Mouse (Mus musculus): ENCODE data around the gene Vps36. TPM values are rescaled to one million over a fixed set of nuclear protein-coding genes. Genes with fewer than 3 reads are reported as not detected.

The Vps36 gene
- polyA plus RNA-seq, 1 experiment from 2014 or later = 37.9 TPM

DNA sequence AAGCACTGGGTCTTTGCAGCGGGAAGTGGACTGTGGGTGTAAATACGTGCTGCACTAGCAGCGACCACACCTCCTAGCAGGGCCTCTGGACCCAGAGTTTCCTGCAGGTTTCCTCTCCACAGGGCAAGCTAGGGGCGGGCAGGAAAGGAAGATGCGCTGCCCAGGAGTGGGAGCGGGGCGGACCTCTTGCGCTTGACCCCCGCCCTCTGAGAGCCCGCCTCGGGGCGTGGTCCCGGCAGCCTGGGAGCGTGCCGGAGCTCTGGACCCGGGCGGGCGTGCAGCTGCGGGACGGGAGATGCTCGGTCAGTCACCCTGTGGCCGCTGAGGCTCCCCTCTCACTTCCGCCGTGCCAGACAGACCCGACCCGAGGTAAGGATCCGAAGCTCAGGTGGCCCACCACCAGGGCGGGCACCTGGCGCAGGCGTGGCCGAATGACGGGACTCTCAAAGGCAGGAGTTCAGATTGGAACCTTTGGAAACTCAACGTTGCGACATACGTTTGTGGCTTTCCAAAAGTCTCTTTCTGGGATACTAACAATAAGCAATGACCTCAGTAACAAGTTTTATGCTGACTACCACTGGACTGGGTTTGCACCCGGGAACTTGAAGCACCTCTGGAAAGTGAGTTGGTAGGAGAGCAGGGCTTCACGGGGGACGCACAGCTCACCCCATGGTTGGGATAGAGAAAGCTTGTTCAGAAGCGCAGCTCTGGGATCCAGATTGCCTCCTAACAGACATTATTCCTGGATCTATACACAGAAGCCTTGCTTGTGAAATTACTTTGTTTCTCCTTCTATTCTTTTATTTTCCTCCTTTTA, 34.7 kb downstream of the Vps36 start, which contains the start of gene Thsd1:
Gene Thsd1, plus strand, starts transcription at position 253 of the 817 bp plus-strand sequence.
- Histone ChIP-seq H3K4me2 (replicated peaks) (peak within 1 kb of the TSS; percentile 95), H3K4me3 (peak within 1 kb of the TSS; percentile 61), H3K9ac (peak within 1 kb of the TSS; percentile 72), H3K36me3 (peaks cover 13% of the 10 kb centered on the region), H3K4me1 (0 out of 2 replicates have a peak, but pooled peaks cover 5% of the 10 kb centered on the region), H3K27ac (no peak within 1 kb of the TSS), H3K9me3 (no peaks in the 10 kb centered on the region), H3K27me3 (peaks cover 28% of the 10 kb centered on the region)
- peak; percentile 78 for ATAC-seq (ENCODE audit: low FRiP score, low read depth)
- WGBS = under 1% methylated on average over 39 of the region's 39 CpGs

DNA sequence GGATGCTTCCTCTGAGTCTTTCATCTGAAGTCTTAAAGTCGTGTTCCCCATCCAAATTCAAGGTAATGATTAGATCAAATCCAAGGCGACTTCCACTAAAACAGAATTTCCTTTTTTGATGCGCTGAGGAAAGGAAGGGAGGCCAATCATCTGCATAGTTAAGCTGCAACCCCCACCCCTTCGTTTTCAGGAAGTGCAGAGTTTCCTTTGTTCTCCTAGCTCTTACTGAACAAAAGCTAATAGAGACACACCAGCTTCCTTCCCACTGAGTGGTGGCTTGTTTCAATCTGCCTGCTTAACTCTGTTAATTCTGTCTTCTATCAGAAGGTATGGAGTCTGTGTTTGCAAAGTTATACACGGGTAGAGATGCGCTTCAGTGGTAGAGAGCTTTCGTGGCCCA, 36.0 kb downstream of the Vps36 start:
- no peak overlapping the region for H3K9ac ChIP-seq
- no peak overlapping the region; the same call in 1 of the 2 replicates for H3K4me2 ChIP-seq (replicated peaks)
- 50% methylated on average over 7 of the region's 7 CpGs for WGBS
- H3K4me3 ChIP-seq = no peak overlapping the region
- H3K9me3 ChIP-seq = no peaks in the 10 kb centered on the region
- H3K36me3 ChIP-seq = peaks cover 1% of the 10 kb centered on the region; the same call in 1 of the 2 replicates
- H3K27me3 ChIP-seq = peaks cover 28% of the 10 kb centered on the region
- no peak overlapping the region for H3K27ac ChIP-seq
- H3K4me1 ChIP-seq = 0 out of 2 replicates have a peak, but pooled peaks cover 5% of the 10 kb centered on the region
- no peak for ATAC-seq (ENCODE audit: low FRiP score, low read depth)

DNA sequence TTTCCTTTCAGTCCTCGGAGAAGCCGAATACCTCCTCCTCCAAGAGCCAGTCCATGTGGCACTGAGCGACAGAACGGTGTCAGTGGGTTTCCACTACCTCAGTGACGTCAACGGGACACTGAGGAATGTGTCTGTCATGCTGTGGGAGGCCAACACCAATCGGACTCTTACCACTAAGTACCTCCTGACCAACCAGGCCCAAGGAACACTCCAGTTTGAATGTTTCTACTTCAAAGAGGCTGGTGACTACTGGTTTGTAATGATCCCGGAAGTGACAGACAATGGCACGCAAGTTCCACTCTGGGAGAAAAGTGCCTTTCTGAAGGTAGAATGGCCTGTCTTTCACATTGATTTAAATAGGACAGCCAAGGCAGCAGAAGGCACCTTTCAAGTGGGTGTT, 50.4 kb downstream of the Vps36 start:
- WGBS = 84% methylated on average over 9 of the region's 9 CpGs
- no peak overlapping the region for H3K4me2 ChIP-seq (replicated peaks)

DNA sequence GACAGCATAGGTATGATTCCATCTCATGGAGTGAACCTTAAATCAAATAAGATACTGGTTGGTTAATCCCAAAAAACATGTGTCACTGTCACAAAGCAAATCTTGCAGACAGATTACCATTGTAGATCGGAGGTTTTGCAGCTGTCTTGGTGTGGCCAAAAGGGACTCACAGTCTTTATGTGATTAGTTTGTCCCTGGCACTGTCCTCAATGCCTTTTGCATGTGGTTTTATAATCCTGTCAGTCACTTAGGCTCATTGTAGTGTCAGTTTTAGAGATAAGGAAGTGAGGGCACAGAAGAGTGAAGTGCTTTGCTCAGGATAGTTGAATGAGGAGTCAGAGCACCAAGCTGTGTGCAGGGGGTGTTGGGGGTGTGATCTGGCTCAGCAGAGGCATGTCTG, 53.1 kb downstream of the Vps36 start:
- no peak overlapping the region for H3K4me3 ChIP-seq
- 60% methylated on average over 1 of the region's 1 CpGs for WGBS

More for the DNA sequence above, 50.4 kb downstream of the Vps36 start:
- peaks cover 1% of the 10 kb centered on the region; the same call in 1 of the 2 replicates for H3K4me1 ChIP-seq
- H3K27ac ChIP-seq = no peak overlapping the region
- no peak overlapping the region for H3K4me3 ChIP-seq
- H3K36me3 ChIP-seq = no peaks in the 10 kb centered on the region
- H3K27me3 ChIP-seq = no peaks in the 10 kb centered on the region
- no peak for ATAC-seq (ENCODE audit: low FRiP score, low read depth)
- no peak overlapping the region for H3K9ac ChIP-seq
- no peaks in the 10 kb centered on the region for H3K9me3 ChIP-seq

DNA sequence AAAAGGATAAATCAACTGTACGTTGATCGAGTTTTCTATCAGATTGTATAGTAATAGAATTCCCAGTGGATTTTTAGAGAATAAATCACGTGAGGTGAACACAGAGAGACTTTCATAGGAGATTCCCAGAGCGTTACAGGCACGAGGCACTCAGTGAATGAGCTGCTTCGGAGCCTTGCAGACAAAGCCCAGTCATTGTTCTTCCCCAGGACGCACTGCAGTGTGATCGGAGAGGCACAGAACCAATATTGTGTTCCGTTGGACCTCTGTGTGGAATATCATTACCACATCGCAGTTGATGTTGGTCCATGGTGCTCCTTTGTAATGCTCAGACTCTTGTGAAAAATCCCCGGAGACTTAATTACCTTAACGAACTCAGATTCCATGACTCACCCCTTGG, 55.3 kb downstream of the Vps36 start:
- 80% methylated on average over 12 of the region's 12 CpGs for WGBS
- H3K4me3 ChIP-seq = no peak overlapping the region
- no peaks in the 10 kb centered on the region for H3K27me3 ChIP-seq
- H3K9me3 ChIP-seq = no peaks in the 10 kb centered on the region
- no peak for ATAC-seq (ENCODE audit: low FRiP score, low read depth)
- H3K27ac ChIP-seq = no peak overlapping the region
- no peak overlapping the region for H3K4me2 ChIP-seq (replicated peaks)
- peaks cover 4% of the 10 kb centered on the region; the same call in 1 of the 2 replicates for H3K4me1 ChIP-seq
- H3K36me3 ChIP-seq = no peaks in the 10 kb centered on the region
- no peak overlapping the region for H3K9ac ChIP-seq

More for the DNA sequence above, 53.1 kb downstream of the Vps36 start:
- no peak overlapping the region for H3K27ac ChIP-seq
- ATAC-seq (ENCODE audit: low FRiP score, low read depth) = no peak
- peaks cover 4% of the 10 kb centered on the region; the same call in 1 of the 2 replicates for H3K4me1 ChIP-seq
- H3K36me3 ChIP-seq = no peaks in the 10 kb centered on the region
- H3K9ac ChIP-seq = no peak overlapping the region
- no peaks in the 10 kb centered on the region for H3K27me3 ChIP-seq
- no peaks in the 10 kb centered on the region for H3K9me3 ChIP-seq
- H3K4me2 ChIP-seq (replicated peaks) = no peak overlapping the region

DNA sequence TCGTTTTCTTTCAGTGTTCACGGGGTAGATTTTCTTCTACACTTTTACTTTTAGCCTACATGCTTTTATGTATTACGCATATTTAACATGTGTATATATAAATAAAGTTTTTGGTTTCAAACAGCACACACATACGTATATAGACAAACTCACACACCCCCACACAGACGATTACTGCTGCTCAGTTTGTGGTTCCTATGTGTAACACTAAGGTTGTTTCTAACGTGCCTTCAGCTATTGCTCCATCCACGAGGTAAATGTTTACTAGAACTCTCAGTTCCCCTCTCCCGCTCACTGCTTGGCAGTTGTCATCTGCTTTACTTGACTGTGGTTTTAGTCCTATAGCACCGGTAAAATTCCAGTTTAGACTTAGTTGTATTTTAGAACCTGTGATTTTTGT, 56.5 kb downstream of the Vps36 start:
- H3K27me3 ChIP-seq = no peaks in the 10 kb centered on the region
- 76% methylated on average over 9 of the region's 9 CpGs for WGBS
- H3K4me1 ChIP-seq = peaks cover 4% of the 10 kb centered on the region; the same call in 1 of the 2 replicates
- no peak overlapping the region for H3K4me2 ChIP-seq (replicated peaks)
- H3K27ac ChIP-seq = no peak overlapping the region
- H3K36me3 ChIP-seq = no peaks in the 10 kb centered on the region
- H3K9ac ChIP-seq = no peak overlapping the region
- H3K9me3 ChIP-seq = no peaks in the 10 kb centered on the region
- ATAC-seq (ENCODE audit: low FRiP score, low read depth) = no peak
- H3K4me3 ChIP-seq = no peak overlapping the region

DNA sequence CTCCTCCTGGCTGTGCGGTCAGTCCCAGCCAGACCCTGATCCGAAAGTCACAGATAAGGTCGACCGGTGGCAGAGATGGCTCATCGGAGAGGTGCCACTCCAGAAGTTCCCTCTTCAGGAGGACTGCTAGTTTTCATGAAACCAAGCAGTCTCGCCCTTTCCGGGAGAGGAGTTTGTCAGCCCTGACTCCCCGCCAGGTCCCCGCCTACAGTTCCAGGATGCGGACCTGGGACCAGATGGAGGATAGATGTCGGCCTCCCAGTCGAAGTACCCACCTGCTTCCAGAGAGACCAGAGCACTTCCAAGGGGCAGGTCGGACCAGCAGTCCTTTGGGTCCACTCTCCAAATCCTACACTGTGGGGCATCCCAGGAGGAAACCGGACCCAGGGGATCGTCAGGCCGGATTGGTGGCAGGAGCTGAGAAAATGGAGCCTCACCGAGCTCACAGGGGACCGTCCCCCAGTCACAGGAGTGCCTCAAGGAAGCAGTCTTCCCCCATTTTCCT, 66.4 kb downstream of the Vps36 start:
- H3K27ac ChIP-seq = no peak overlapping the region
- WGBS = 83% methylated on average over 18 of the region's 18 CpGs
- no peak overlapping the region for H3K4me3 ChIP-seq
- H3K9me3 ChIP-seq = peaks cover 5% of the 10 kb centered on the region; the same call in 1 of the 2 replicates
- ATAC-seq (ENCODE audit: low FRiP score, low read depth) = no peak
- H3K4me2 ChIP-seq (replicated peaks) = no peak overlapping the region
- no peaks in the 10 kb centered on the region for H3K27me3 ChIP-seq
- no peaks in the 10 kb centered on the region for H3K4me1 ChIP-seq
- peaks cover 7% of the 10 kb centered on the region; the same call in 1 of the 2 replicates for H3K36me3 ChIP-seq
- no peak overlapping the region for H3K9ac ChIP-seq

DNA sequence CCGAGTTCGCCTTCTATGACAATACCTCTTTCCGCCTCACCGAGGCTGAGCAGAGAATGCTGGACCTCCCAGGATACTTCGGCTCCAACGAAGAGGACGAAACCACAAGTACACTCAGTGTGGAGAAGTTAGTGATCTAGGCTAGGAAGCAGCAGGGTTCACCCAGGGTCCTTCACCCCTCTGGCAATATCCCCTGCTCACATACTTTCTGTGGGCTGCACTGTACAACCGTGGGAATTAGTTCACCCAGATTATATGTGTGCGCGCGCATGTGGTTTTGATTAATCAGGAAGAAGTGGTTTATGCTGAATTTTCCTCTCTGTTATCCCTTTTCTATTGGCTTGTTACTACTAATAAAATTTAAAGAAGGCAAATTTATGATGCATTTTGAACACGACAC, 66.9 kb downstream of the Vps36 start:
- WGBS = 72% methylated on average over 12 of the region's 12 CpGs
- no peak for ATAC-seq (ENCODE audit: low FRiP score, low read depth)
- peaks cover 7% of the 10 kb centered on the region; the same call in 1 of the 2 replicates for H3K36me3 ChIP-seq
- H3K9ac ChIP-seq = no peak overlapping the region
- no peak overlapping the region for H3K27ac ChIP-seq
- peaks cover 2% of the 10 kb centered on the region; the same call in 1 of the 2 replicates for H3K9me3 ChIP-seq
- H3K27me3 ChIP-seq = no peaks in the 10 kb centered on the region
- H3K4me3 ChIP-seq = no peak overlapping the region
- H3K4me2 ChIP-seq (replicated peaks) = no peak overlapping the region
- peaks cover 2% of the 10 kb centered on the region; the same call in 1 of the 2 replicates for H3K4me1 ChIP-seq

DNA sequence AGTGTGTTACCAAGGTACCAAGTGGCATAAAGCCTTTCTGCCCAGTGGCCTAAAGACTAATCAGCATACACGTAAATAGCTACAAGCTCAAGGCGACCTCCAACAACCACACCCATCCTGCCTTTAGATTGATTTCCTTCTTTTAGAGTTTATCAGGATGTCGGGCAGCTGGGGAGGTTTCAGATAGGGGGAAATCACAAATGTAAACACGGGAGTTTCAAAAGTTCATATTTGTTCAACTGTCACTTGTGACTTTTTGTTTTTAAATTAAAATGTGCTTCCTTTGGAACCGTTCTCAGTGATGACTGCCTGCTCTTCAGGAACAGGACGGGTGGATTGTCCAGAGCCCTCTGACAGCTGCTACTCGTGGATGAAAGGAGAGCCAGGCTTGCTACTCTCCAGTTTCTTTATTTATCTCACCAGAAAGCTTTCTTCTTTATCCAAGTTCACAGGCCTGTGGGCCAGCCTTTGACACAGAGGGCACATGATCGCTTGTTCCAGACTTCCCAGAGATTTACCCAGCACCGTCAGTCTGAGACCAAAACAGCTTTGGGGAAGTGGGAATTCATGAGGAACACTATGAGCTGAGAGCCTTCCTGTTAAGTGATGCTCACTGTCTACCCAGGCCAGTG, 67.6 kb downstream of the Vps36 start:
- no peak for ATAC-seq (ENCODE audit: low FRiP score, low read depth)
- H3K9ac ChIP-seq = no peak overlapping the region
- H3K27ac ChIP-seq = no peak overlapping the region
- peaks cover 7% of the 10 kb centered on the region; the same call in 1 of the 2 replicates for H3K36me3 ChIP-seq
- H3K4me3 ChIP-seq = no peak overlapping the region
- peaks cover 6% of the 10 kb centered on the region; the same call in 1 of the 2 replicates for H3K4me1 ChIP-seq
- no peak overlapping the region for H3K4me2 ChIP-seq (replicated peaks)
- 55% methylated on average over 9 of the region's 9 CpGs for WGBS
- H3K27me3 ChIP-seq = no peaks in the 10 kb centered on the region
- no peaks in the 10 kb centered on the region for H3K9me3 ChIP-seq

DNA sequence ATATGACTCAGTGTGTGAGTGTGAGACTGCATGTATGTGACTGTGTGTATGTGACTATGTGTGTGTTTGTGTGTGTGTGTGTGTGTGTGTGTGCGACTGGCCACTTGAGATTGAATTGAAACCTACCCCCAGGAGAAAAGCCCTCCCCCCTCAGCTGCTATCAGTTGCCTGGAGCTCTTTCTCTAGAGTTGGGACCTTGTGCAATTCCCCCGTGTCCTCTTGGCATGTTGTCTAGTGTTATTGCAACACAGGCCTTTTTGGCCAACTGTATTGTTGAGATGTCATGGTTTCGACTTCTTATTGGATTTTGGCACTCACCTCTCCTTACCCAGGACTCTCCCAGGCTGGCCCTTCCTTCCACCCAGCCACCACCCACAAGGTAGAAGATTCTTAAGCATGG, 69.7 kb downstream of the Vps36 start:
- Histone ChIP-seq H3K27me3 (no peaks in the 10 kb centered on the region), H3K4me2 (replicated peaks) (no peak overlapping the region), H3K4me3 (no peak overlapping the region), H3K36me3 (peaks cover 7% of the 10 kb centered on the region; the same call in 1 of the 2 replicates), H3K9ac (no peak overlapping the region), H3K27ac (no peak overlapping the region), H3K9me3 (no peaks in the 10 kb centered on the region), H3K4me1 (peaks cover 6% of the 10 kb centered on the region; the same call in 1 of the 2 replicates)
- ATAC-seq (ENCODE audit: low FRiP score, low read depth) = no peak
- 87% methylated on average over 3 of the region's 3 CpGs for WGBS

DNA sequence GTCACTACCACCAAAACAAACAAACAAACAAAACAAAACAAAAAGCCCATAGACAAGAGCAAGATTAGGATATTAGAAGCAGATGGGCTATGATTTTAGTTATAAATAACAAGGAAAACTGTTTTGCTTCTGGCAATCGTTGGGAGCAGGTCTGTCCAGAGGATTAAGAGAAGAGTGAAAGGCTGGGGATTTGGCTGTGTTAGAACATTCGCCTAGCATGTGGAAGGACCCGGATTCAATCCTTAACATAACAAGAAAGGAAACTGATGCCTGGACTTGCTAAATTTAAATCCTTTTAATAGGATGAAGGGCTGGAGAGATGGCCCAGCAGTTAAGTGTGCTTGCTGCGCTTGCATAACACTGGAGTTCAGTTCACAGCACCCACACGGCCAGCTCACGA, 71.7 kb downstream of the Vps36 start:
- Histone ChIP-seq H3K9me3 (no peaks in the 10 kb centered on the region), H3K36me3 (no peaks in the 10 kb centered on the region; the same call in 1 of the 2 replicates), H3K9ac (no peak overlapping the region), H3K27ac (peak overlapping the region; percentile 52; the same call in 1 of the 2 replicates), H3K4me3 (no peak overlapping the region), H3K4me2 (replicated peaks) (no peak overlapping the region), H3K27me3 (no peaks in the 10 kb centered on the region), H3K4me1 (peaks cover 6% of the 10 kb centered on the region; the same call in 1 of the 2 replicates)
- WGBS = 78% methylated on average over 6 of the region's 6 CpGs
- no peak for ATAC-seq (ENCODE audit: low FRiP score, low read depth)

DNA sequence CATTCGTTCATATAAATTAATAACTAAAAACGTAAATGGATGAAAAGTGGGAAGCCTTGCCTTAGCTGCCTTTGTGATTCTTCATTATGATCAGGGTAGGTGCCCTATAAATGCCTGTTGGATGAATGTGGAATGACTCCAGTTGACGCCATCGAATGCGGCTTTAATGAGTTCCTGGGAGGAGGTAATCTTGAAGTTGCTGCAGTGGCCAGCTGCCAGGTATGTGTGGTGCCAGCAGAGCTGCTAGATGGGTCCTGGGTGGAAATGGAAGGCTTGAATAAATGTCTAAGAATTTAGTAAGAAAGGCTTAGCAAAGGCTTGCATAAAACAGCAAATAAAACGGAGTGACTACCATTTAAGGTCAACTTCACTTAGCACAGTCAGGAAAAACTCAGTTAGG, 72.2 kb downstream of the Vps36 start:
- Histone ChIP-seq H3K36me3 (no peaks in the 10 kb centered on the region), H3K9me3 (no peaks in the 10 kb centered on the region), H3K4me3 (no peak overlapping the region), H3K27ac (peak overlapping the region; percentile 52; the same call in 1 of the 2 replicates), H3K4me1 (peaks cover 6% of the 10 kb centered on the region; the same call in 1 of the 2 replicates), H3K4me2 (replicated peaks) (no peak overlapping the region), H3K27me3 (no peaks in the 10 kb centered on the region), H3K9ac (no peak overlapping the region)
- peak; percentile 75; the same call in 1 of the 2 replicates for ATAC-seq (ENCODE audit: low FRiP score, low read depth)
- 59% methylated on average over 6 of the region's 6 CpGs for WGBS
